Mouse (Mus musculus) heart, postnatal 0 days (tissue): ENCODE measurements around the gene Ppp2r3a.

Source experiments
- CTCF ChIP-seq: IDR thresholded peaks from 2 replicates; pipeline ENCODE4 v1.5.1; 2016; ENCODE audit warnings: antibody characterized with exemption, control low read depth, low read depth
- EP300 ChIP-seq: IDR thresholded peaks from 2 replicates; pipeline ENCODE4 v1.6.1; 2016; ENCODE audit warnings: antibody characterized with exemption, low read depth

- TF ChIP-seq EP300 (no peak), CTCF (no peak)
Observed at GRCm38 (mm10) chr9:101200627-101201026, 51.0 kb downstream of the Ppp2r3a start.
